Mouse (Mus musculus): ENCODE data around the gene Lhx5. TPM values are rescaled to one million over a fixed set of nuclear protein-coding genes. Genes with fewer than 3 reads are reported as not detected.

Gene Lhx5
- total RNA-seq, 2 experiments from 2014 or later, result not detected

- DNase-seq, result no peak
Observed at GRCm38 (mm10) chr5:120432486-120433015, 1.1 kb downstream of the Lhx5 start.

DNA sequence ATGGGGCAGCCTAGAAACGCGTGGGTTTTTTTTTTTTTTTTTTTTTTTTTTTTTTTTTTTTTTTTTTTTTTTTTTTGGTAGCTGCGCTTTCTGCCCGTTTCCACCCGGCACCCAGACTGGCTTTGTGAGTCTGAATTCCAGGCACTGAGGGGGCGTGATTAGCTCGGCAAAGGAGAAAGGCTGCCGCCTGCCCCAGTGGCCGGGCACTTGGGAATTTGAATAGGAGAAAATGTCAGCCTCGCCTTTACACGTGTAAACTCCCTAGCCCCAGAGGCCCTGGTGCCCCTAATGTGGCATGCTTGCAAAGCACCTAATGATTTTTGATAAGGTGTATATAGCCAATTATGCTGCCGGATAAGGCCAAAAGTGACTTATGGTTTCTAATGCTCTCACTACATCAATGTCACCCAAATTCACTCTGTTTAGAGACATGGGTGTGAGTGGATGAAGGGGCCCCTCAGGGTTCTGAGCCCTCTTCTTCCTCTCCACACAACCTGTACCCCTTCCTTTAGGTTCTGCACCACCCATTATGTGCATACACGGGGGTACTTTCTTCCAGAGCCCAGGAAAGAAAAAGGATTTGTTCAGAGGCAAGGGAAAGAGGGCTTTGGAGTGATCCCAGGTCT is 1.7 kb downstream of the Lhx5 start:
- DNase-seq, result no peak

GRCm38 (mm10) chr5:120434231-120434735 is 2.8 kb downstream of the Lhx5 start:
- DNase-seq, result no peak

DNA sequence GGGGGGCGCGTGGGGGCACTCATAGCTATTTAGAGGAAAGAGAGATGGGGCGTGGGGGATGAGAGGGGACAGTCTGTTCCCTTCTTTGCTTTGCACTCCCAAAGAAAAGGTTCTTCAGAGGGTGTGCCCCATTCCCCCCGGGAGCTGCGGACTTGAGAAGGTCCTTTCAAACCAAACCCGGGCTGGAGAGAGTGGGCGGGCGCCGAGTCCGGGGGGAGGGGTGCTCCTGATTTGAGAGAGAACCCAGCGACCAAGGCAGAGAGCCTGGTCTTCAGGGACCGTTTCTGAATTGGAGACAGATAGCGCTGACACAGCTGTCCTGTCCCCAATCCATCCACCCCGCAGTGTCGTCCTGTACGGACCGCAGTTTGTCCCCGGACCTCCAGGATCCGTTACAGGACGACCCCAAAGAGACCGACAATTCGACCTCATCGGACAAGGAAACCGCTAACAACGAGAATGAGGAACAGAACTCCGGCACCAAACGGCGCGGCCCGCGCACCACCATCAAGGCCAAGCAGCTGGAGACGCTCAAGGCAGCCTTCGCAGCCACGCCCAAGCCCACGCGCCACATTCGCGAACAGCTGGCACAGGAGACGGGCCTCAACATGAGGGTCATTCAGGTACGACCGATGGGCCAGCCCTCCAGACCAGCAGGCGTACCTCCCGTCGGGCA is 3.6 kb downstream of the Lhx5 start:
- DNase-seq, result no peak

- no peak for DNase-seq
Observed at GRCm38 (mm10) chr5:120435731-120436501, 4.4 kb downstream of the Lhx5 start.

GRCm38 (mm10) chr5:120436885-120437495 is 5.5 kb downstream of the Lhx5 start:
- no peak for DNase-seq

DNA sequence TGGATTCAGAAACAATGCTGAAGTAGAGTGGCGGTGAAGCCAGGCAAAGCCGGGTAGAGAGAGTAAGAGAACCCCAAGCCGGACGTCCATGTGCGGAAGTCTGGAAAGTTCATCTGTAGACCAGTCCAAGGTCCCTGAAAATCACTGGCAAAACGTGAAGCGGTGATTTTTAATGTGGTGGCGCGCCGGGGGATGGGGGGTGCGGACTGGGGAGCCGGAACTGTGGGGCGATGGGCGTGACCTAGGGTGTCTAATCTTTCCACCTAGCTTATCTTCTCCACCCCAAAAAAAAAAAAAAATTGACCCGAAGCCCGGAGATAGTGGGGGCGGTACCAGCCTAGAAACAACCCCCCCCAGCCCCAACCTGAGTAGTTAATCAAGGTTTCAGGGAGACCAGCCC is 6.0 kb downstream of the Lhx5 start:
- DNase-seq, result no peak

DNA sequence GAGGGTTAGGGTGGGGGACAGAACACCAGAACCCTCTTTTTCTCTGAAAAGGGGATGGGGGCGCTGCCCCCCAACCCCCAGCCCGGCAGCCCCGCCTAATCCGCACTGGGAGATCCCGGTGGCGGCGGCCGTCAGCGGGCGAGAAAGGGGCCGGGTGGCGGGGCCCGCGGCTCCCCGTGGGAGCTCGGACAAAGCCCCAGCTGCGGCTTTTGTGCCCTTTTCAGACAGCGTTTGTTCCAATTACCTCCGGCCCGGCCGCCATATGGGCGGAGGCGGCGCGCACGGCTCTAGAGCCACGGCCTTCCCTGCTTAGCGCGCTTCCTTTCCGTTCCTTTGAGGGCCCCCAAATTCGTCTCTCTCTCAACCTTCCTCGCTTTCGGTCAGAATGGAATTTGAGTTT is 6.5 kb downstream of the Lhx5 start:
- no peak for DNase-seq

GRCm38 (mm10) chr5:120438469-120438868 is 7.0 kb downstream of the Lhx5 start:
- DNase-seq, result no peak

GRCm38 (mm10) chr5:120438991-120439710 is 7.7 kb downstream of the Lhx5 start:
- DNase-seq, result no peak

DNA sequence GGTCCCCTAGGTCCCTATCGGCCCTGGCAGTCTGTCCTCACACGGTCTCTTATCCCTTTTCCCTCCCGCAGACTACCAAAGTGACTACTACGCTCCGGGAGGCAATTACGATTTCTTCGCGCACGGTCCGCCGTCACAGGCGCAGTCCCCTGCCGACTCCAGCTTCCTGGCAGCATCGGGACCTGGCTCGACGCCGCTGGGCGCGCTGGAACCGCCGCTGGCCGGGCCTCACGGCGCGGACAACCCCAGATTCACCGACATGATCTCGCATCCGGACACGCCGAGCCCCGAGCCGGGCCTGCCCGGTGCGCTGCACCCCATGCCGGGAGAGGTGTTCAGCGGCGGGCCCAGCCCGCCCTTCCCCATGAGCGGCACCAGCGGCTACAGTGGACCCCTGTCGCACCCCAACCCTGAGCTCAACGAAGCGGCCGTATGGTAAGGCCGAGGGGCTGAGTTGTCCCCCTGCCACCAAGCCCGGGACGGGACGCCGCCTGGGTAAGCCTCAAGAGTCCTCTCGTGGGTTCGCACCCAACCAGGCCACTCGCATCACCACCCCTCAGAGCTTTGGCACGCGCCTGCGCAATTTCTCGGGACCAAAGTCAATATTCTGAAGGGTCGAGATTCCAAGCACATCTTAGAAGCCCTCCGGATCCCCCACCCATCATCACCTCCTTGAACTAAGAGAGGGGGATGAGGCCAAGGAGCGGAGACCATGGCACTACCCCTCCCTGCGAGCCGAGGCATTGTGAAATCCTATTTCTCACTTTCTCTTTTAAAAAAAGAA is 8.6 kb downstream of the Lhx5 start:
- DNase-seq, result peak; percentile 38

- peak; percentile 96 for DNase-seq
Observed at GRCm38 (mm10) chr5:120440733-120441132, 9.2 kb downstream of the Lhx5 start.

- DNase-seq, result no peak
Observed at GRCm38 (mm10) chr5:120447305-120447704, 15.8 kb downstream of the Lhx5 start.

GRCm38 (mm10) chr5:120454756-120455337 is 23.3 kb downstream of the Lhx5 start:
- no peak for DNase-seq

DNA sequence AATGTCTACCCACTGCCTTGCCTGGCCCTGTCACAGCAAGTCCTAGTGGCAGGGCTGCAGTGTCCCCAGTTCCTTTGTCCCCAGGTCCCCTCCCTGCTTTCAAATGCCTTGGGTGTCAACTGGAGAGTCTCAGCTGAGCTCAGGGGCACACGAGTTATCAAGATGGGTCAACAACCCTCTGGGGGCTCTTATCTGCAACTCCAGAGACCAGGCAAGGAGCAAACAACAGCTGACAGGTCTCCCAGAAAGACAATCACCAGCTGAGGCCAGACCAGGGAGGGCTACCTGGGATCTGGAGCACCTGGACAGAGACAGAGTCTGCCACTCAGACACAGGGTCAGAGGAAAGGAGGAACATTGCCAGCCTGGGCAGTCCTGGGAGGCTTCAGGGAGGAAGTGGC is 24.8 kb downstream of the Lhx5 start:
- DNase-seq, result no peak

- DNase-seq, result no peak
Observed at GRCm38 (mm10) chr5:120456841-120457554, 25.5 kb downstream of the Lhx5 start.

DNA sequence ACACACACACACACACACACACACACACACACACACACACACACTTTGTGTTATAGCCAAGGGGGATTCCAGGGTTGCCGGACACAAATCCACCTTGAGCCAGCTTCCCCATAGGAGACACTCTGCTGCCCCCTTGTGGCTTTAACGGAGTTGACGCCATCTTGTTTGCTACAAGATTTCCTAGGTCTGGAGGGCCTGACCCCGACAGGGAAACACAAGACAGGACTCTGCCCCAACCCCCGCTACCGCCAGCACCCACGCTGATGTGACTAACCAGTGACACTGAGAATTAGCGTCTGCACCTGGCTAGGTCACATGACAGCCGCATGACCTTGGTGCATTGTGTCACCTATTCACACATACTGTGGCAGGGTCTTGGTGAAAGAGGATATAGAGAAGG is 26.1 kb downstream of the Lhx5 start:
- DNase-seq, result peak; percentile 79

GRCm38 (mm10) chr5:120459133-120459532 is 27.6 kb downstream of the Lhx5 start:
- peak; percentile 47 for DNase-seq

DNA sequence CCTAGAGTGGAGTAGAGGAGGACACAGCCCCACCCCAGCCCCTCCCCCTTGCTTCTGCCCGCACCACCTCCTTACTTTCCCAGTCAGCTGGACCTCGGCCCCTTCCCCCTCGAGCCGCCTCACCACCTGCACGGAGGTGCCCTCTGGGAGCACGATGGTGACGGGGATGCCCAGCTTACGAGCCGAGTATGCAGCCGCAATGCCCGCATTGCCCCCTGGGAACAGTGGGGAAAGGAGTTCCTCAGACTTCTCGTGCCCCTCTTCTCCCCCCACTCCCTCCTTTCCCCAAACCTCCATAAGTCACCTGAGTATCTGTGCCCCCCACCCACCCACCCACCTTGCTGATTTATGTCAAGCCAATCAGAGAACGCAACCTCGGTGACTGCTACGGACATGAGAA is 30.4 kb downstream of the Lhx5 start:
- no peak for DNase-seq

- no peak for DNase-seq
Observed at GRCm38 (mm10) chr5:120464321-120464720, 32.8 kb downstream of the Lhx5 start.
